Comparison of ENCODE assay signal across 9 mouse cellular contexts in the genomic region with DNA sequence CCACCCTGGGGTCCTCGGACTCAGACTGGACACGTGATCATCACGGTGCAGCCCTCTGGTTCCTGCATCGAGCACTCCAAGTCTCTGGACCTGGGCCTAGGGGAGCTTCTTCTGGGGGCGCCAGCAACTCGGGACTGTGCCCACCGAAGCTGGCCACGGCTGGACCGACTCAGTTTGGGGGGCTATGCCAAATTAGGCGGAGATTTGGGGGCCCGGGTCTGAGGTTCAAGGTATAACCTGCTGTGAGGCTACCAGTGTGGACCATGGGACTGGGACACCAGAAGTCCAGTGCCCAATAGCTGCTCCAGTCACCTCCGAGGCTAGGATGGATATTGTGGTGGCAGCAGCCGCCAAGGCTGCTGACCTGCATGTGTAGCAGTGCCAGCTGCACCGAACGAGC. TPM values are rescaled to one million over a fixed set of nuclear protein-coding genes. Genes with fewer than 3 reads are reported as not detected.
DNase-seq lines count a peak whose midpoint lies in the region; ATAC-seq and TF ChIP-seq lines count a peak whose summit lies in the region.
"Had no signal": no experiment of that assay in that cellular context is flagged by ENCODE, and none has a peak within 500 bp of the region (broad histone marks: within the 10 kb centered on the region; RNA-seq: fewer than 3 reads in every experiment).

No protein-coding gene starts in this region.

- TF ChIP-seq POLR2A in heart, adult 2 months (IDR thresholded peaks at IDR 0.05; ENCODE audit: insufficient read depth, low read depth, low read length): no peak

- H3K9me3 ChIP-seq in G1E (replicated peaks): peaks cover 37% of the 10 kb centered on the region
- no peaks in the 10 kb centered on the region for H3K9me3 ChIP-seq in hindbrain, embryonic 12.5 days (replicated peaks)
- no peaks in the 10 kb centered on the region for H3K9me3 ChIP-seq in midbrain, embryonic 10.5 days (replicated peaks)

- peak overlapping the region; percentile 78 for H3K9ac ChIP-seq in heart, adult 2 months (ENCODE audit: low read depth, low read length)
- H3K9ac ChIP-seq in hindbrain, embryonic 12.5 days: peak overlapping the region; percentile 62

- DNase-seq in heart, adult 2 months: no peak
- DNase-seq in heart, adult 9 months (ENCODE audit: low spot score in 2 of 2): no peak
- no peak for DNase-seq in G1E (ENCODE audit: low spot score)
- no peak for DNase-seq in midbrain, embryonic 10.5 days (ENCODE audit: low spot score)
- DNase-seq in layer of hippocampus, postnatal 10 days (ENCODE audit: low spot score in 2 of 2): no peak
- no peak for DNase-seq in adrenal gland, postnatal 4 days (ENCODE audit: low spot score in 2 of 2)
- DNase-seq in left cerebral cortex, adult 8-10 months (ENCODE audit: low spot score in 2 of 2): no peak
- DNase-seq: adrenal gland, adult 2 months had no signal

- TF ChIP-seq CTCF in heart, adult 2 months (IDR thresholded peaks at IDR 0.05): no peak
- no peak for TF ChIP-seq CTCF in G1E (IDR thresholded peaks at IDR 0.05; ENCODE audit: low read depth, low read length)

- peak overlapping the region; percentile 75 for H3K4me3 ChIP-seq in heart, adult 2 months
- peak overlapping the region; percentile 46 for H3K4me3 ChIP-seq in G1E (ENCODE audit: low read depth, low read length)
- H3K4me3 ChIP-seq in hindbrain, embryonic 12.5 days: peak overlapping the region; percentile 48
- peak overlapping the region; percentile 60 for H3K4me3 ChIP-seq in midbrain, embryonic 10.5 days

- intact Hi-C loops in heart, adult 2 months (cut with DNase I): no loop called here

- H3K79me2 ChIP-seq in heart, adult 2 months (replicated peaks; ENCODE audit: control insufficient read depth, insufficient read depth, low read length): no peaks in the 10 kb centered on the region

- no peaks in the 10 kb centered on the region for H3K36me3 ChIP-seq in heart, adult 2 months (ENCODE audit: control insufficient read depth, insufficient read depth, low read length)
- peaks cover 86% of the 10 kb centered on the region for H3K36me3 ChIP-seq in G1E (replicated peaks)
- peaks cover 34% of the 10 kb centered on the region for H3K36me3 ChIP-seq in hindbrain, embryonic 12.5 days
- peaks cover 46% of the 10 kb centered on the region for H3K36me3 ChIP-seq in midbrain, embryonic 10.5 days

- peak overlapping the region; percentile 82 for H3K4me2 ChIP-seq in hindbrain, embryonic 12.5 days (replicated peaks)

- H3K27me3 ChIP-seq in heart, adult 2 months (ENCODE audit: control insufficient read depth, insufficient read depth, low read length): no peaks in the 10 kb centered on the region
- H3K27me3 ChIP-seq in G1E (ENCODE audit: insufficient read depth, low read length): peaks cover 3% of the 10 kb centered on the region; the same call in 1 of the 2 replicates
- peaks cover 90% of the 10 kb centered on the region for H3K27me3 ChIP-seq in hindbrain, embryonic 12.5 days
- peaks cover 93% of the 10 kb centered on the region for H3K27me3 ChIP-seq in midbrain, embryonic 10.5 days (ENCODE audit: low read depth, poor library complexity, severe bottlenecking)

- no peak for ATAC-seq in G1E (ENCODE audit: extremely low read depth, insufficient number of reproducible peaks, low FRiP score, poor library complexity, severe bottlenecking)
- ATAC-seq in hindbrain, embryonic 12.5 days (ENCODE audit: low FRiP score): no peak

- H3K27ac ChIP-seq in heart, adult 2 months: no peak overlapping the region; the same call in 1 of the 2 replicates
- no peak overlapping the region for H3K27ac ChIP-seq in hindbrain, embryonic 12.5 days
- H3K27ac ChIP-seq in midbrain, embryonic 10.5 days (replicated peaks): no peak overlapping the region

- WGBS in heart, adult 2 months: 69% methylated on average over 15 of the region's 15 CpGs
- 55% methylated on average over 15 of the region's 15 CpGs for WGBS in hindbrain, embryonic 12.5 days
- 58% methylated on average over 15 of the region's 15 CpGs for WGBS in midbrain, embryonic 10.5 days

- H3K4me1 ChIP-seq in heart, adult 2 months (ENCODE audit: control insufficient read depth, insufficient read depth, low read length): peaks cover 10% of the 10 kb centered on the region
- H3K4me1 ChIP-seq in G1E (ENCODE audit: insufficient read depth, low read depth, low read length): peaks cover 25% of the 10 kb centered on the region
- peaks cover 47% of the 10 kb centered on the region for H3K4me1 ChIP-seq in hindbrain, embryonic 12.5 days
- H3K4me1 ChIP-seq in midbrain, embryonic 10.5 days: peaks cover 72% of the 10 kb centered on the region

- no peak for TF ChIP-seq EP300 in heart, adult 2 months (IDR thresholded peaks at IDR 0.05; ENCODE audit: insufficient read depth, low read depth, low read length)

RNA-seq across cellular contexts. Expression of a gene that starts 0.8 kb away (rescaled TPM):
- 1 to 10 TPM; 7.3 to 7.4 TPM for total RNA-seq in heart, adult 2 months (2021)
- polyA plus RNA-seq in heart, adult 2 months (2012; rRNA removed): 6.9 and 10.4 TPM in 2 replicates
- not detected in 2 replicates for total RNA-seq in G1E (2014; fragmentation: Nextera tagmentation)
- 0.06 and 0.22 TPM in 2 replicates for total RNA-seq in G1E (2017)
- polyA plus RNA-seq in G1E (2012): not detected in 2 replicates
- 0.92 and 1.3 TPM in 2 replicates for polyA plus RNA-seq in hindbrain, embryonic 12.5 days (2016; fragmentation: Nextera tagmentation; extraction: Ambion mirVana)
- polyA plus RNA-seq in midbrain, embryonic 10.5 days (2016; fragmentation: Nextera tagmentation; extraction: Ambion mirVana): 0.39 and 0.49 TPM in 2 replicates
- 1 to 10 TPM; 1.8 to 2.4 TPM for total RNA-seq in layer of hippocampus, postnatal 10 days (2021)
- total RNA-seq in adrenal gland, postnatal 4 days (2021): 10 to 100 TPM; 12.9 to 14.4 TPM
- 10 to 100 TPM in 3 of 4 experiments, 1 to 10 TPM in 1; 9.5 to 11.6 (median 10.2) TPM for total RNA-seq in left cerebral cortex, adult 8-10 months (2022)

RNA-seq across cellular contexts. Expression of a gene that starts 49.0 kb away (rescaled TPM):
- total RNA-seq in heart, adult 2 months (2021): 10 to 100 TPM; 31.9 to 34.9 TPM
- 20.4 and 22.4 TPM in 2 replicates for polyA plus RNA-seq in heart, adult 2 months (2012; rRNA removed)
- total RNA-seq in G1E (2014; fragmentation: Nextera tagmentation) (44.8 and 53.1 TPM in 2 replicates), G1E (2017) (33.9 and 60.3 TPM in 2 replicates)
- polyA plus RNA-seq in G1E (2012): 153 and 156 TPM in 2 replicates
- polyA plus RNA-seq in hindbrain, embryonic 12.5 days (2016; fragmentation: Nextera tagmentation; extraction: Ambion mirVana): 139 and 147 TPM in 2 replicates
- 147 and 157 TPM in 2 replicates for polyA plus RNA-seq in midbrain, embryonic 10.5 days (2016; fragmentation: Nextera tagmentation; extraction: Ambion mirVana)
- total RNA-seq in layer of hippocampus, postnatal 10 days (2021): 10 to 100 TPM; 74.4 to 77.1 TPM
- 10 to 100 TPM; 89.0 to 93.6 TPM for total RNA-seq in adrenal gland, postnatal 4 days (2021)
- 10 to 100 TPM; 59.8 to 68.7 (median 65.7) TPM for total RNA-seq in left cerebral cortex, adult 8-10 months (2022)
